Mouse (Mus musculus) lung, adult 2 months (tissue): ENCODE data around the gene Mrnip.

Experiments
- CTCF ChIP-seq: fragments of 200-500 bp; IDR thresholded peaks from 2 replicates; pipeline ENCODE4 v1.5.1; 2011; ENCODE audit warnings: mild to moderate bottlenecking, low read length, control low read depth; ENCODE audit not compliant: insufficient read depth
- POLR2A ChIP-seq: fragments of 200-500 bp; IDR thresholded peaks from 2 replicates; pipeline ENCODE4 v1.6.1; 2011; ENCODE audit warnings: low read depth, mild to moderate bottlenecking, control low read depth, low read length, borderline replicate concordance; ENCODE audit errors: extremely low read depth

GRCm38 (mm10) chr11:50156725-50157258 lies 17.5 kb upstream of the Mrnip start:
- TF ChIP-seq CTCF, result no peak
- TF ChIP-seq POLR2A, result no peak
